Mouse (Mus musculus): ENCODE measurements around the gene Slc10a7. TPM values are rescaled to one million over a fixed set of nuclear protein-coding genes. Genes with fewer than 3 reads are reported as not detected.
A peak's percentile ranks its signal among the peaks of the same experiment; 100 is the strongest.

Slc10a7 gene
- total RNA-seq, 2 experiments from 2014 or later: 6.5 to 7.3 TPM

- Histone ChIP-seq H3K27ac (no peak overlapping the region), H3K4me3 (no peak overlapping the region)
- no peak for DNase-seq (ENCODE audit: extremely low spot score in 1 of 2, low spot score in 2 of 2)
- intact Hi-C loops (cut with DNase I): no loop called here
- TF ChIP-seq CTCF (IDR thresholded peaks at IDR 0.05): no peak
Observed at GRCm38 (mm10) chr8:78550752-78551134, 41.6 kb downstream of the Slc10a7 start.

DNA sequence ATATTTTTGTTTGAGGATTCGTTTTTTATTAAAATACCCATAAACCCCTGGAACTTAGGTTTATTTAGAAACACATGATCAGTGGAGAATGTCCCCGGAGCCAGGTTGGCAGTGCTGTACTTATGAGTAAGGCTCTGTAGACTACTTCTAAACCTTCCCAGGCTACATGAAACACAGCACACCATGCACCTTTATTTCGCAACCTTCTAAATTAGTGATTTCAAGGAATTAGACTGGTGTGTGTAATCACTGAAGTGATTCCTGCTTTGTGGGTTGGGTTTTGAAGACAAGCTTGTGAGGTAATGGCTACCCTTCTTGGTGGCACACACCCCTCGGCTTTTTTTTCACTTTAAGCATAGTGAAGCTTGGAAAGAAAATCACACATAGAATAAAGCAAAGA lies 46.7 kb downstream of the Slc10a7 start:
- TF ChIP-seq CTCF (IDR thresholded peaks at IDR 0.05): no peak
- intact Hi-C loops (cut with DNase I): no loop called here

DNA sequence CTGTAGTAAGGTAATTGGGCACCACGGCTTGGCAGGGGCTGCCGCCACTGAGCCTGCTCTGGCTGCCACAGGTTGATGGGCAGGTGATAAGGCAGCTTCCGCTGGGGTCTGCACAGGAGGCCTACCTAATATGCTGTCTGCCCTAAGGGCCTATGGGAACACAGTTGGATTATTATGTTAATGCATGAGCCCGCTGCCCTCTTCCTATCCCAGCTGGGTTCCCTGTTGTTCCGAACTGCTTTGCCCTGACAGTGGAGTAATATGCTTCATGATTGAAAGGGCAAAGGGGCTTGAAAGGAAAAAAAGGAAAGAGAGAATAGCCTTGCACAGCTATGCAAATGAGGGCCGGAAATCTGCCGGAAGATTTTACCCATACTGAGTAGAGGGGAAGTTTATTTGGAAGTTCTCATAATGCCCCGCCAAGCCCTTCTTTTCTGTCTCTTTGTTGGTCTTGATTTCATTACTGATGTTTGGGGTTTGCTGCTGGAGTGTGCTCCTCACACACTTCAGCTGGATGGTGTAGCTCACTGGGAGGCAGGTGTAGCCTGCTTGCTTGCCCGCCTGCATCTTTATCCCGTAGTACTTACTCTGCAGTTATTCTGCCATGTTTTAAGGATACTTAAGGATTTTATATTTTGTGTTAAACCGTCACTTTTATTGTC lies 47.8 kb downstream of the Slc10a7 start:
- TF ChIP-seq CTCF (IDR thresholded peaks at IDR 0.05): no peak
- H3K4me3 ChIP-seq: no peak overlapping the region
- H3K27ac ChIP-seq: no peak overlapping the region
- DNase-seq (ENCODE audit: extremely low spot score in 1 of 2, low spot score in 2 of 2): no peak
- intact Hi-C loops (cut with DNase I): no loop called here

More for the DNA sequence above, 46.7 kb downstream of the Slc10a7 start:
- Histone ChIP-seq H3K4me3 (no peak overlapping the region), H3K27ac (no peak overlapping the region)
- DNase-seq (ENCODE audit: extremely low spot score in 1 of 2, low spot score in 2 of 2): no peak

DNA sequence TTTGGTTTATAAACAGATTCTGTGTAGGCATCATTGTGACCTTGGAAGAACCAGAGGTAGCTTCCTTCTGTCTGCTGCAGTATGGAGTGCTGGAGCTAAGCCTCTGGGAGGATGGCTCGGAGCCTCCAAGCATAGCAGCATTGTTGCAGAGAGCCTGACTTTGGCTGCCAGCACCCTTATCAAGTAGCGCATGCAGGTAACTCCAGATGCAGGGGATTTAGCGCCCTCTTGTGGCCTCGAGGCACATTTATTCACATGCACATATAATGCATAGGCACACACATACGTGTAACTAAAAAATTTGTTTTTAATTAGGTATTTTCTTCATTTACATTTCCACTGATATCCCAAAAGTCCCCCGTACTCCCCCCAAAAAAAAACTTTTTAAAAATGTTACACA lies 52.5 kb downstream of the Slc10a7 start:
- TF ChIP-seq CTCF (IDR thresholded peaks at IDR 0.05): peak; percentile 9
- H3K27ac ChIP-seq: no peak overlapping the region
- intact Hi-C loops (cut with DNase I): no loop called here
- no peak overlapping the region for H3K4me3 ChIP-seq
- no peak for DNase-seq (ENCODE audit: extremely low spot score in 1 of 2, low spot score in 2 of 2)

GRCm38 (mm10) chr8:78563466-78564058 lies 54.4 kb downstream of the Slc10a7 start:
- intact Hi-C loops (cut with DNase I): no loop called here
- Histone ChIP-seq H3K4me3 (no peak overlapping the region), H3K27ac (no peak overlapping the region)
- DNase-seq (ENCODE audit: extremely low spot score in 1 of 2, low spot score in 2 of 2): no peak
- no peak for TF ChIP-seq CTCF (IDR thresholded peaks at IDR 0.05)

GRCm38 (mm10) chr8:78564200-78564599 lies 55.1 kb downstream of the Slc10a7 start:
- intact Hi-C loops (cut with DNase I): no loop called here
- Histone ChIP-seq H3K4me3 (no peak overlapping the region), H3K27ac (no peak overlapping the region)
- TF ChIP-seq CTCF (IDR thresholded peaks at IDR 0.05): no peak
- DNase-seq (ENCODE audit: extremely low spot score in 1 of 2, low spot score in 2 of 2): no peak

- no peak for DNase-seq (ENCODE audit: extremely low spot score in 1 of 2, low spot score in 2 of 2)
- TF ChIP-seq CTCF (IDR thresholded peaks at IDR 0.05): no peak
- H3K4me3 ChIP-seq: no peak overlapping the region
- no peak overlapping the region for H3K27ac ChIP-seq
- intact Hi-C loops (cut with DNase I): no loop called here
Observed at GRCm38 (mm10) chr8:78568196-78568595, 59.0 kb downstream of the Slc10a7 start.

- intact Hi-C loops (cut with DNase I): no loop called here
- no peak for DNase-seq (ENCODE audit: extremely low spot score in 1 of 2, low spot score in 2 of 2)
- no peak overlapping the region for H3K4me3 ChIP-seq
- no peak overlapping the region for H3K27ac ChIP-seq
- TF ChIP-seq CTCF (IDR thresholded peaks at IDR 0.05): no peak
Observed at GRCm38 (mm10) chr8:78571528-78571927, 62.4 kb downstream of the Slc10a7 start.

GRCm38 (mm10) chr8:78574207-78574606 lies 65.1 kb downstream of the Slc10a7 start:
- intact Hi-C loops (cut with DNase I): no loop called here
- Histone ChIP-seq H3K4me3 (no peak overlapping the region), H3K27ac (no peak overlapping the region)
- no peak for DNase-seq (ENCODE audit: extremely low spot score in 1 of 2, low spot score in 2 of 2)
- no peak for TF ChIP-seq CTCF (IDR thresholded peaks at IDR 0.05)

DNA sequence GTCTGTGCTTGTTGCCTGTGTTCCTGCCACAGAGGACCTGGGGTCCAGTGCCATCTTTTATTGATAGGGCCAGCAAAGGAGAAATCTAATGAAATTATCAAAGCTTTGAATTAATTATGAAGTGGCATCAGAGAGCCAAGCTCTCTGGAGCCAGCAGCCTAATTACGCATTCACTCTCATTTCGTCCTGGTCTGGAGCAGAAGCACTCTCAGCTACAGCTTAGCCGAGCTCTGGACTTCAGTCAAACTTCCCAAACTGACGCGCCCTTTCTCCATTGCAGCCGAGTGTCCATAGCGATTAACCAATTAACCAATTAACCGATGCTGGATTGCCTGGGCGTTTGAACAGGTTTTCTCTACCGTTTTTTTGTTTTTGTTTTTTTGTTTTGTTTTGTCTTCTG lies 68.4 kb downstream of the Slc10a7 start:
- no peak for TF ChIP-seq CTCF (IDR thresholded peaks at IDR 0.05)
- intact Hi-C loops (cut with DNase I): no loop called here
- Histone ChIP-seq H3K27ac (no peak overlapping the region), H3K4me3 (no peak overlapping the region)
- no peak for DNase-seq (ENCODE audit: extremely low spot score in 1 of 2, low spot score in 2 of 2)

- intact Hi-C loops (cut with DNase I): no loop called here
- no peak for TF ChIP-seq CTCF (IDR thresholded peaks at IDR 0.05)
- DNase-seq (ENCODE audit: extremely low spot score in 1 of 2, low spot score in 2 of 2): no peak
- H3K4me3 ChIP-seq: no peak overlapping the region
- H3K27ac ChIP-seq: no peak overlapping the region
Observed at GRCm38 (mm10) chr8:78578036-78578435, 68.9 kb downstream of the Slc10a7 start.

DNA sequence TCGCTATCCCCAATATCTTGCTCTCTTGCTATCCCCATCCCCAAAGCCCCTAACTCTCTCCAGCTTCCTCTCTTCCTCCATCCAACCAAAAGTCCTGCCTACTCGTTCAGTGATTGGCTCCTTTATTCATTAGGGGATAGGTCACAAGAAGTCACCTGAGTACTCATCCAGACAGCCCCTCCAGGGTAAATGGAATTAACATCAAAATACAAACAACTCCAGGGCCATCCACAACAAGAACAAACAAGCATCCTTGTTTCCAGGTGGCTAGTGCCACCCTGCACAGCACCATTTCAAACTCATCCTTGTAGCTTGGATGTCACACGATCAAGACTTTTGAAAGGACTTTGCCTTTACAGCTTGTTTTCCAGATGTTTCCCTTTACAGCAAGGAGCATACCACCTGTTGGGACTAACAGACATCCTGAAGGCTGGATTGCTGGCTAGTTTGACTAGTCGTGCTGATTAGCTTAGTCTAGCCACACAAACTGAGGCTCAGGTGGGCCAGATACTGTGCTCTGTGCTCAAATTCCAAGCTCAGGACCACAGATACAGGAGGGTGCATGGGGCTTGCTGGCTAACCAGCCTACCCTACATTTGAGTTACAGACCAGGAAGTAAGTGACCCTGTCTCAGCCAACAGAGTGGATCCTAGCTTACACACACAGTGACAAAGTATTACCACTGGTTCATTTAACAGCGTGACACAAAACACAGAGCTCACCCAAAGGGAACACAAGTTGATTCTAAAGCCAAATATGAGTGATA lies 75.0 kb downstream of the Slc10a7 start:
- intact Hi-C loops (cut with DNase I): no loop called here
- TF ChIP-seq CTCF (IDR thresholded peaks at IDR 0.05): no peak
- no peak for DNase-seq (ENCODE audit: extremely low spot score in 1 of 2, low spot score in 2 of 2)
- Histone ChIP-seq H3K27ac (no peak overlapping the region), H3K4me3 (no peak overlapping the region)
